In the genomic region with DNA sequence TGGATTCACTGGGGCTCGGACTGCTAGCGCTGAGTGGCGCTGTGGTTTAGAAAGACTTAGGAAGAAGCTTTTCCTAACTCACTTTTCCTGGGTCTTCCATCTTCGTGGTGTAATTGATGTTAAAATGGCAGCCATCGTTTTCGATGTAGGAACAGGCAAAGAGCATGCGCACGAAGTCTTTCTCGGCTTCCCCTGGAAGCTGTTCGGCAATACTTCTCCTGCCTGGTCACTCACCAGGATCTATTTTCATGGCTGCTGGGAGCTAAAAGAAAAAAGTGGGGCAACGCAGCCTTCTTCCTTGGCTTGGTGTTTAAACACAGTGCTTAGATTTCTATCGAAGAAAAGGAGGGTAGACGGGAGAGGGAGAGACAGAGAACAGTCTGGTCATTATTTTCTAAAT, we compare ENCODE assay signal across 9 mouse cellular contexts. TPM values are rescaled to one million over a fixed set of nuclear protein-coding genes. Genes with fewer than 3 reads are reported as not detected.
DNase-seq lines count a peak whose midpoint lies in the region; ATAC-seq and TF ChIP-seq lines count a peak whose summit lies in the region.
"Had no signal": no experiment of that assay in that cellular context is flagged by ENCODE, and none has a peak within 500 bp of the region (broad histone marks: within the 10 kb centered on the region; RNA-seq: fewer than 3 reads in every experiment).

No protein-coding gene starts in this region.

- H3K9me3 ChIP-seq in heart, embryonic 10.5 days, result no peaks in the 10 kb centered on the region
- no peaks in the 10 kb centered on the region for H3K9me3 ChIP-seq in lung, embryonic 14.5 days (ENCODE audit: low read depth, low read length)
- no peaks in the 10 kb centered on the region for H3K9me3 ChIP-seq in embryonic facial prominence, embryonic 13.5 days
- no peaks in the 10 kb centered on the region for H3K9me3 ChIP-seq in neural tube, embryonic 13.5 days

- peak; percentile 56 for DNase-seq in heart, embryonic 10.5 days (ENCODE audit: low spot score)
- no peak for DNase-seq in heart, postnatal 36 days
- DNase-seq in lung, embryonic 14.5 days, result no peak
- no peak for DNase-seq in lung, adult 18-20 months
- DNase-seq in kidney, postnatal 14 days, result no peak
- DNase-seq in cerebellum, adult 9-10 months, result no peak
- DNase-seq: kidney, adult 18-20 months had no signal

- intact Hi-C loops in heart, postnatal 36 days (cut with DNase I), result no loop called here

- 83% methylated on average over 13 of the region's 13 CpGs for WGBS in heart, embryonic 10.5 days
- WGBS in lung, embryonic 14.5 days, result 76% methylated on average over 13 of the region's 13 CpGs
- 83% methylated on average over 13 of the region's 13 CpGs for WGBS in embryonic facial prominence, embryonic 13.5 days
- WGBS in neural tube, embryonic 13.5 days, result 86% methylated on average over 13 of the region's 13 CpGs

- H3K27me3 ChIP-seq in heart, embryonic 10.5 days (ENCODE audit: insufficient read depth, poor library complexity, severe bottlenecking), result no peaks in the 10 kb centered on the region
- H3K27me3 ChIP-seq in lung, embryonic 14.5 days (ENCODE audit: insufficient read depth, low read length), result no peaks in the 10 kb centered on the region
- no peaks in the 10 kb centered on the region for H3K27me3 ChIP-seq in embryonic facial prominence, embryonic 13.5 days
- no peaks in the 10 kb centered on the region for H3K27me3 ChIP-seq in neural tube, embryonic 13.5 days

- peak overlapping the region; percentile 30 for H3K9ac ChIP-seq in lung, embryonic 14.5 days
- 0 out of 2 replicates have a peak overlapping the region, but pooled peaks have one; percentile 44 for H3K9ac ChIP-seq in embryonic facial prominence, embryonic 13.5 days
- no peak overlapping the region for H3K9ac ChIP-seq in neural tube, embryonic 13.5 days

- no peak for ATAC-seq in lung, embryonic 14.5 days (ENCODE audit: insufficient read depth)
- ATAC-seq in embryonic facial prominence, embryonic 13.5 days (ENCODE audit: insufficient number of reproducible peaks, insufficient read depth, low FRiP score, low TSS enrichment, low read depth), result no peak
- no peak for ATAC-seq in neural tube, embryonic 13.5 days (ENCODE audit: low read depth)

- peaks cover 17% of the 10 kb centered on the region; the same call in 1 of the 2 replicates for H3K4me1 ChIP-seq in heart, embryonic 10.5 days
- 0 out of 2 replicates have a peak, but pooled peaks cover 3% of the 10 kb centered on the region for H3K4me1 ChIP-seq in lung, embryonic 14.5 days (ENCODE audit: insufficient read depth)
- peaks cover 15% of the 10 kb centered on the region; the same call in 1 of the 2 replicates for H3K4me1 ChIP-seq in embryonic facial prominence, embryonic 13.5 days
- no peaks in the 10 kb centered on the region for H3K4me1 ChIP-seq in neural tube, embryonic 13.5 days (replicated peaks)

- H3K36me3 ChIP-seq in heart, embryonic 10.5 days, result no peaks in the 10 kb centered on the region
- no peaks in the 10 kb centered on the region for H3K36me3 ChIP-seq in lung, embryonic 14.5 days (ENCODE audit: insufficient read depth)
- H3K36me3 ChIP-seq in embryonic facial prominence, embryonic 13.5 days, result no peaks in the 10 kb centered on the region
- H3K36me3 ChIP-seq in neural tube, embryonic 13.5 days, result no peaks in the 10 kb centered on the region

- H3K4me3 ChIP-seq in heart, embryonic 10.5 days, result peak overlapping the region; percentile 36; the same call in 1 of the 2 replicates
- H3K4me3 ChIP-seq in lung, embryonic 14.5 days (ENCODE audit: low read depth, low read length), result no peak overlapping the region
- no peak overlapping the region for H3K4me3 ChIP-seq in embryonic facial prominence, embryonic 13.5 days
- H3K4me3 ChIP-seq in neural tube, embryonic 13.5 days, result no peak overlapping the region

- peak overlapping the region; percentile 51 for H3K4me2 ChIP-seq in lung, embryonic 14.5 days
- peak overlapping the region; percentile 43 for H3K4me2 ChIP-seq in embryonic facial prominence, embryonic 13.5 days
- H3K4me2 ChIP-seq in neural tube, embryonic 13.5 days, result peak overlapping the region; percentile 13; the same call in 1 of the 2 replicates

- H3K27ac ChIP-seq in heart, embryonic 10.5 days, result peak overlapping the region; percentile 82; the same call in 1 of the 2 replicates
- no peak overlapping the region for H3K27ac ChIP-seq in lung, embryonic 14.5 days (ENCODE audit: low read depth)
- peak overlapping the region; percentile 87 for H3K27ac ChIP-seq in embryonic facial prominence, embryonic 13.5 days
- peak overlapping the region; percentile 56 for H3K27ac ChIP-seq in neural tube, embryonic 13.5 days (replicated peaks)

- TF ChIP-seq CTCF in lung, embryonic 14.5 days (IDR thresholded peaks at IDR 0.05; ENCODE audit: low read depth), result no peak

RNA-seq across cellular contexts. Expression of gene Utrn, which starts 42.3 kb away (rescaled TPM):
- 65.2 and 68.5 TPM in 2 replicates for polyA plus RNA-seq in heart, embryonic 10.5 days (2016; fragmentation: Nextera tagmentation; extraction: Ambion mirVana)
- 10 to 100 TPM; 65.5 to 73.0 TPM for total RNA-seq in heart, postnatal 36 days (2021)
- 66.1 and 67.9 TPM in 2 replicates for polyA plus RNA-seq in lung, embryonic 14.5 days (2014; fragmentation: Nextera tagmentation; extraction: Ambion mirVana)
- 101 and 102 TPM in 2 replicates for polyA plus RNA-seq in embryonic facial prominence, embryonic 13.5 days (2015; fragmentation: Nextera tagmentation; extraction: Ambion mirVana)
- polyA plus RNA-seq in neural tube, embryonic 13.5 days (2015; fragmentation: Nextera tagmentation; extraction: Ambion mirVana), result 34.3 and 34.6 TPM in 2 replicates

RNA-seq across cellular contexts. Expression of gene Stx11, which starts 52.6 kb away (rescaled TPM):
- polyA plus RNA-seq in heart, embryonic 10.5 days (2016; fragmentation: Nextera tagmentation; extraction: Ambion mirVana), result 5.3 and 6.0 TPM in 2 replicates
- 1 to 10 TPM; 1.3 to 2.2 TPM for total RNA-seq in heart, postnatal 36 days (2021)
- polyA plus RNA-seq in lung, embryonic 14.5 days (2014; fragmentation: Nextera tagmentation; extraction: Ambion mirVana), result 1.4 and 2.3 TPM in 2 replicates
- polyA plus RNA-seq in embryonic facial prominence, embryonic 13.5 days (2015; fragmentation: Nextera tagmentation; extraction: Ambion mirVana), result 3.6 and 4.5 TPM in 2 replicates
- polyA plus RNA-seq in neural tube, embryonic 13.5 days (2015; fragmentation: Nextera tagmentation; extraction: Ambion mirVana), result 4.1 and 4.4 TPM in 2 replicates
